21 mouse cellular contexts compared by ENCODE assay signal in genomic region chr5:63503056-63503845, GRCm38 (mm10).
DNase-seq lines count a peak whose midpoint lies in the region; ATAC-seq and TF ChIP-seq lines count a peak whose summit lies in the region.
"Had no signal": no experiment of that assay in that cellular context is flagged by ENCODE, and none has a peak within 500 bp of the region (broad histone marks: within the 10 kb centered on the region; RNA-seq: fewer than 3 reads in every experiment).

No protein-coding gene starts in this region.

- 0 out of 2 replicates have a peak overlapping the region, but pooled peaks have one; percentile 29 for H3K27ac ChIP-seq in left cerebral cortex, adult 2 months
- H3K27ac ChIP-seq: forebrain, embryonic 12.5 days; gastrocnemius, adult 2 months; hindbrain, embryonic 15.5 days; limb, embryonic 12.5 days; liver, embryonic 12.5 days; neural tube, embryonic 13.5 days; stomach, postnatal 0 days had no signal

- intact Hi-C loops in left cerebral cortex, adult 2 months (cut with DNase I), result loop anchor here (2.0 to 10.0 kb wide), 5 partner anchors 119 to 564 kb away; partner anchors contain the start of gene Nwd2
- intact Hi-C loops in heart, postnatal 10 days (cut with DNase I), result no loop called here

- no peak for TF ChIP-seq CTCF in left cerebral cortex, adult 2 months (IDR thresholded peaks at IDR 0.05)

- H3K4me3 ChIP-seq in left cerebral cortex, adult 2 months, result no peak overlapping the region
- H3K4me3 ChIP-seq: forebrain, embryonic 12.5 days; gastrocnemius, adult 2 months; hindbrain, embryonic 15.5 days; limb, embryonic 12.5 days; liver, embryonic 12.5 days; megakaryocyte, embryonic 14.5 days; neural tube, embryonic 13.5 days had no signal

- peak; percentile 69 for ATAC-seq in frontal cortex, adult (ENCODE audit: low TSS enrichment)
- ATAC-seq: liver, embryonic 12.5 days had no signal

- no peak for DNase-seq in frontal cortex, postnatal 25 days (ENCODE audit: low spot score in 2 of 2)
- peak; percentile 80 for DNase-seq in brain, adult 2 months (ENCODE audit: low read depth, low spot score)
- DNase-seq in left cerebral cortex, adult 2 months (ENCODE audit: extremely low spot score in 1 of 2, low spot score in 2 of 2), result peak; percentile 10 to 21
- peak; percentile 29 for DNase-seq in right cerebral cortex, postnatal 14 days
- DNase-seq in heart, postnatal 10 days, result no peak
- no peak for DNase-seq in embryo, embryonic 11 days
- DNase-seq: adrenal gland, postnatal 25 days; cerebellum, adult 2 months; cerebellum, postnatal 36 days; gastrocnemius, adult 2 months; kidney, adult 11 months; lung, adult 2 months; midbrain, embryonic 14.5 days had no signal

Comparison
In these comparisons a context has a peak if more than half of its experiments do, and no peak if none do; other contexts are left out.
1. DNase-seq: peak in brain, adult 2 months (single experiment), left cerebral cortex, adult 2 months (2 of 2) and right cerebral cortex, postnatal 14 days (single experiment); none in frontal cortex, postnatal 25 days (0 of 2), heart, postnatal 10 days (0 of 2) and embryo, embryonic 11 days (single experiment).